Mouse (Mus musculus) right cerebral cortex, adult 18-20 months (tissue): Measurements from ENCODE around the gene Osgep.
A peak's percentile ranks its signal among the peaks of the same experiment; 100 is the strongest.
"Not testable (repeated sequence)": the region's sequence is repeated elsewhere in the genome, so short reads cannot be mapped to it uniquely, and the experiment has no call there.

ENCODE experiments used
- DNase-seq: peaks from one replicate; pipeline ENCODE4 v3.0.0; 2022; ENCODE audit warnings: mixed read lengths

Gene Osgep

DNA sequence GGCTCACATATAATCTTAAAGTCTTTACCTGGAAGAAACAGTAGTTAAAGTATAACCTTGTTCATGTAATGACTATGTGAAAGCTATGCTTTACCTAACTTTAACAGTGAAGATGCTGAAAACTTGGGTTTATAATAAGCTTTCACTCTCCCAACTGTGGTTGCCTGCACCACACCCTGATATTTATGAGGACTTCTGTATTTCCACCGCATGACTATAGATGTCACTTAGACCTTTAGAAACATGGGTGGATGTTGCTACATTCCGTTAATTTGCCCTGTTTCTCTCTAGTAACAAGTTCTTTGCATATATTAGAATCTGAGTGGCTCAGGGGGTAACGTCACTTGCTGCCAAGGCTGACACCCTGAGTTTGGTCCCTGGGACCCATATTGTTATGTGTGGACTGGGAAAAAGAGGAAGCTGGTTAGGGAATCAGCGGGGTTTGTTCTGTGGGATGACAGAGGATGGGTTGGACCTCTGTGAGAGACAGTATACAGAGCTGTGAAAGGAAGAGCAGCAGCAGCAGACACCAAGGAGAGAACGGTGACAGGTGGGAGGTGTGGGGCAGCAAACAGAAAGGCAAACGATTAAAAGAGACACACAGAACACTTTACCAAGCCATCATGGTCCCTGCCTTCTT is 49.0 kb downstream of the Osgep start:
- peak; percentile 17 for DNase-seq

DNA sequence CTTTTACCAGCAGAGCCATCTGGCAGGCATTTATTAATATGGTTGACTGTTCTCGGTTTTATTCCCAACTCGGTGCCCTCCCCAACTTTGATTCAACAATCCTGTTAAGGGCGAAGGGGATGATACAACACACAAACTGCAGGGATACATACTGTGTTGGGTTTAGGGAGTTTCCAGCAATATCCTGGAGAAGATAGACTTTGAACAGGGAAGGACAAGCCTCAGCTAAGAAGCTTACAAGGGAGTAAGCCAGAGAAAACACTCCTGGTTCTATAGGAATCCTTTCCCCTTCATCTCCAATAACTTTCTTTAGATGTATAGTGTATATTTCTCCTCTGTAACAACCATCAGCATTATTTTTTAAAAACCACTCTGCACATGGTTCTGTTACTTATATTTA is 49.5 kb downstream of the Osgep start:
- DNase-seq = no peak

DNA sequence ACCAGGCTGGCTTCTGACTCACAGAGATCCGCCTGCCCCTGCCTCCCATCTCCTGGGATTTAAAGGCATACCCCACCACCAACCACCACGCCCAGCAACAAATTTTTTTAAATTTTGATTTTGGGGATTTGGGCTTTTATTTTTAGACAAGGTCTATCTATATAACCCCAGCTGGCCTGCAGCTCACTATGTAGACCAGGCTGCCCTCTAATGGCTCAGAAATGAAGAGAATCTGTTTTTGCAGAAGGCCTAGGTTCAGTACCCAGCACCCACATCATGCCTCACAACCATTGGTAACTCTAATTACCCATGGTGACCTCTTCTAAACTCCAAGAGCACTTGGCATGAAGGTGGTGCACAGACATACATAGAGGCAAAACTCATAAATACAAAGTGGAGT is 53.4 kb downstream of the Osgep start:
- DNase-seq = no peak

DNA sequence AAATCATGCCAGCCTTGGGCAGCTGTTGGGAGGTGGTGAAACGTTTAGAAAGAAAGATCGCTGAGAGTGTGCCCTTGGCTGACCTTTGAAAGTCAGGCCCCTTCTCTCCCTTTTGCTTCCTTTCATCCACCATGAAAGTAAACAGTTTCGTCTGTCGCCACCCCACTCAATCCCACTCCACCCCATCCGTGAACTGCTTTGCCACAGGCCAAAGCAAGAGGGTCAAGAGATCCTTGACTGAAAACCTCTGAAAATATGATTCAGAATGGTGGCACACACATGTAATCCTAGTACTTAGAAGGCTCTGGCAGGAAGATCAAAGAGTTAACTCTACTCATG is 53.9 kb downstream of the Osgep start:
- DNase-seq = no peak

DNA sequence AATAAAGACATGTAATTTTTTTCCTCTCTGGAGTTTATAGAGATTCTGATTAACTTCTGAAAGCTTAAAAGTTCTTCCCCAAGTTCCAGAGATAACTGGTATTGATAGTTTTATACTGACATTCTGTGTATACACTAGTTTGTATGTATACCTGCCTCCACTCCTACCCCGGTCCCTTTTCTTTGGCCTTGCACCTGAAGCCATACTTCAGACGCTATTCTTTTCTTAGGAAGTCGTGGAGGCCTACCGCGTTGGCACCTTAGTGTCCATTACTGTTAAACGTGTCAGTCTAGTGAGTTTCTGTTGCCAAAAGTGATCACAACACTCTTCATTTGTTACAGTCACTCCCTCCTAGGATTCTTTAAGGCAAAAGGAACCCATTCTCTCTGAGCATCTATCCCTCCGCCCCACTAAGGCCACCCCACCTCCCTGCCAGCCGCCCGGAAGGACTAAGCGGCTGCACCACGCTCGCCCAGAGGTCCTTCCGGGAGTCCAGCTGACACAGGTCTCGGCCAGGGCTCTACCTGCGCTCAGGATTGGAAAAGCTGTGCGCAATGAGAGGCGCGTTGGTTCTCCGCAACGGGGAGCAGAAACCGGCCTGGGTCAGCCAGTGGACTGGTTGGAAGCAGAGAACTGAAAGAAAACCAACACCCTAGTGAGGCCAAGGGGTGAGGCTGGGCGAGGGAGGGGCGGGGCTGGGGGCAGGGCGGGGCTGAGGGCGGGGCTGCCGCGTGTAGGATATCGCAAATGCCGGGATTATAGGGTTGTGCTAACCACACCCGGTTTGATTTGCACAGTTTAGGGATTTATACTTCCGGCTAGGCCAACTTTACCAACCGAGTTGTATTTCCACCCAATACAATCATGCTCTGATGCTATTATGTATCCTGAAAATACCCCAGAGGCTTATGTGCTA is 54.5 kb downstream of the Osgep start, which contains the start of gene Tep1:
Tep1 (minus strand) TSS at position 672 of the 916 bp plus-strand sequence.
- DNase-seq = peak; percentile 58

DNA sequence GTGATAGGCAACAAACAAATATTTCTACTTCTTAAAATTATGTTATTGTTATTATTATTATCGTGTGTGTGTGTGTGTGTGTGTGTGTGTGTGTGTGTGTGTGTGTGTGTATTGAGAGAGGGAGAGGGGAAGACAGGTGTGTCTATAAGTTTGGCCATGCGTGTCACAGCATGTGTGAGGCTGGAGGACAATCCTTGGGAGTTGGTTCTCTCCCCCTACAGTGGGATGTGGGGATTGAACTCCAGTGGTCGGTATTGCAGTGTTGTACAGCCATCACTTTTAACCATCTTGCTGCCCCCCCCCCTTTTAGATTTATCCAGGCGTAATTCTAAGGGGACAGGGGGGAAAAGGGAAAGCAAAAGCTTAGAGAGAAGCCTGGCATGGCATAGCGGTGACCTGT is 56.0 kb downstream of the Osgep start:
- DNase-seq = no peak

DNA sequence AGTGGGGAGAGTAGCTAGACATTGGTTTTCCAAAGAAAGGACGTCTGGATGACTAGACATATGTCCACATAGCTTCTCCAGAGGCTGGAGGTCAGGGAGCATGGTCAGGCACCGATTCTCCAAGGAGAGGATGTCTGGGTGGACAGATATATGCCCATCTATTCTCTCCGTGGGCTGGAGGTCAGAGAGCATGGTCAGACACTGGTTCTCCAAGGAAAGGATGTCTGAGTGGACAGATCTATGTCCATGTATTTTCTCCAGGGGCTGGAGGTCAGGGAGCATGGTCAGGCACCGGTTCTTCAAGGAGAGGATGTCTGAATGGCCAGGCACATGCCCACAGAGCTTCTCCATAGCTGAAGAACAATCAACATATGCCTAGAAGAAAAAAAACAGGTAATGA is 56.5 kb downstream of the Osgep start:
- no peak for DNase-seq

DNA sequence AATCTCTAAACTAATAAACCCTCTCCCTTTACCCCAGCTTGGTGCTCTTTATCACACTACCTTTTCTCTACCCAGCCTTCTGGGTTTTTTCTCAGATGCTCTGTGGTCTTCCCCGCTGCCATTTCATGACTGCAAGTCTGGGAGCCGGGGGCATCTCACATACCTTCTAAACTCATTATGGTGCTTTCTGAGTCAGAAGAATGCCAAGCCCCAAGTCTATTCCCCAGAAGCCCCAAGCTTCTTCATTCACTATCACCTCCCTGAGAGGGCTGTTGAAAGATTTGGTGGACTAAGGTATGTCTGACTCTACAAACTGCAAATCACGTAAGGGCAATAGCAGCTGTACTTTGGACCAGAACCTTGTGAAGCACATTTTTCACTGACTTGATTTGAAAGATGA is 57.7 kb downstream of the Osgep start:
- no peak for DNase-seq

DNA sequence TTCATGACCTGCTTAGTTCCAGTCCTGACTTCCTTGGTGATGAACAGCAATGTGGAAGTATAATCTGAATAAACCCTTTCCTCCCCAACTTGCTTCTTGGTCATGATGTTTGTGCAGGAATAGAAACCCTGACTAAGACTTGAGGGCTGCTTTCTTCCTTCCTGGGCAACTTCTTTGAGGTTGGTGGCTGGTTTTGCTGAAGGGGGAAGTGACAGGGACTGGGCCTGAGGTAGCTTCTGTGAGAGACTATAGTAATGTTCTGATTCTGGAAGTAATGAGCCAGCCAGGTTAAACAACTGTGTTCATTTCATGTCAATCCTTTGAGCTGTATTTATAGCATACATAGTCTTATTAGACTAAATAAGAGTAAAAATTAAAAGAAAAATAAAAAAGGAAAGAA is 59.7 kb downstream of the Osgep start:
- DNase-seq = not testable (repeated sequence)

DNA sequence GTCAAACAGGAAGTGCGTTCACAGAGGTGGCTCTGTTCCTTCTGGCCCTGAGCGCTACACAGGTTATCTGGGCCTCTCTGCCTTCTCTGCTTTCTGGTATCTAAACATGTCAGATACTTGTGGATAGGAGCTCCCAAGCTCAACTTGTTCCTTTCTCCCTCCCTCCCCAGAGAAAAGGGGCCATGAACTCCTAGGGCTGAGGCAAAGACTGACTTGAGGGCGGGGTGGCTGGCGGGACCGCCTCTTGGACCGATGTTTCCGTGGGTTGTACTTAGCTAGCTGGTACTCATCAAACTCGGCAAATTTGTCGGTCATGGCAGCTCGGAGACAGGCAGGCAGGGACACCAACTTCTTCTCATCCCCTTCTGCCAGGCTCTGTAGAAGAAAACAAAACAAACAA is 62.1 kb downstream of the Osgep start:
- DNase-seq = no peak
